Mouse (Mus musculus) limb, embryonic 11.5 days (tissue): Measurements from ENCODE around the gene Serbp1. TPM values are rescaled to one million over a fixed set of nuclear protein-coding genes. Genes with fewer than 3 reads are reported as not detected.

ENCODE experiments used
- ATAC-seq: fragments of 200-750 bp; cut with Nextera tagmentation; 2 replicates; pipeline ENCODE4 v1.8.0; 2017; ENCODE audit warnings: low read depth; ENCODE audit not compliant: insufficient number of reproducible peaks, low FRiP score, low TSS enrichment
- DNase-seq: peaks from one replicate; pipeline ENCODE4 v3.0.0-alpha.2; 2015; ENCODE audit warnings: low spot score
- H3K27ac ChIP-seq: fragments of 300-500 bp; sonication (generic); replicated peaks from 2 replicates; pipeline ENCODE4 v1.5.1; 2014; ENCODE audit warnings: low read depth, mild to moderate bottlenecking, low read length
- H3K27me3 ChIP-seq: fragments of 300-500 bp; sonication (generic); 2 replicates; pipeline ENCODE4 v1.6.1; 2014; ENCODE audit warnings: mild to moderate bottlenecking, low read length, mixed read lengths; ENCODE audit not compliant: control insufficient read depth, insufficient read depth
- H3K36me3 ChIP-seq: fragments of 300-500 bp; sonication (generic); 2 replicates; pipeline ENCODE4 v1.6.1; 2014; ENCODE audit warnings: mild to moderate bottlenecking, low read length, moderate library complexity, mixed read lengths; ENCODE audit not compliant: control insufficient read depth, insufficient read depth
- H3K4me1 ChIP-seq: fragments of 300-500 bp; sonication (generic); 2 replicates; pipeline ENCODE4 v1.6.1; 2014; ENCODE audit warnings: low read length, mixed read lengths; ENCODE audit not compliant: control insufficient read depth, insufficient read depth
- H3K4me2 ChIP-seq: fragments of 300-500 bp; sonication (generic); 2 replicates; pipeline ENCODE4 v1.6.1; 2014; ENCODE audit warnings: low read depth, mild to moderate bottlenecking, moderate library complexity; ENCODE audit not compliant: severe bottlenecking
- H3K4me3 ChIP-seq: fragments of 300-500 bp; sonication (generic); 2 replicates; pipeline ENCODE4 v1.5.1; 2014; ENCODE audit warnings: low read depth, low read length
- H3K9ac ChIP-seq: fragments of 300-500 bp; sonication (generic); 2 replicates; pipeline ENCODE4 v1.6.1; 2014; ENCODE audit warnings: mild to moderate bottlenecking, low read length
- H3K9me3 ChIP-seq: fragments of 300-500 bp; sonication (generic); 2 replicates; pipeline ENCODE4 v1.6.1; 2016; ENCODE audit warnings: low read length; ENCODE audit not compliant: control insufficient read depth
- whole genome bisulfite sequencing: fragments of 180-500 bp; shearing (Covaris S2); extraction: QIAGEN DNeasy Blood & Tissue Kit; methylation state at CpG from one replicate; pipeline ENCODE4 v1.1.7; 2014; 5-methylcytosine and 5-hydroxymethylcytosine counted together
- polyA plus RNA-seq: library from polyadenylated mRNA; unstranded; fragments of >200 nt; fragmentation: Nextera tagmentation; extraction: Ambion mirVana; gene quantifications from 2 replicates; pipeline ENCODE4 v1.2.1, GENCODE M21; 2014

Gene Serbp1
- polyA plus RNA-seq, 1 experiment from 2014 or later = 639 TPM

GRCm38 (mm10) chr6:67300300-67300699, 62.3 kb downstream of the Serbp1 start:
- H3K27ac ChIP-seq = no peak overlapping the region
- no peak overlapping the region for H3K4me3 ChIP-seq
- no peak overlapping the region for H3K9ac ChIP-seq
- no peaks in the 10 kb centered on the region for H3K36me3 ChIP-seq
- no peaks in the 10 kb centered on the region for H3K27me3 ChIP-seq
- no peak overlapping the region for H3K4me2 ChIP-seq
- ATAC-seq (no peak), DNase-seq (no peak)
- no peaks in the 10 kb centered on the region for H3K4me1 ChIP-seq
- no peaks in the 10 kb centered on the region for H3K9me3 ChIP-seq
- 76% methylated on average over 4 of the region's 4 CpGs for WGBS

DNA sequence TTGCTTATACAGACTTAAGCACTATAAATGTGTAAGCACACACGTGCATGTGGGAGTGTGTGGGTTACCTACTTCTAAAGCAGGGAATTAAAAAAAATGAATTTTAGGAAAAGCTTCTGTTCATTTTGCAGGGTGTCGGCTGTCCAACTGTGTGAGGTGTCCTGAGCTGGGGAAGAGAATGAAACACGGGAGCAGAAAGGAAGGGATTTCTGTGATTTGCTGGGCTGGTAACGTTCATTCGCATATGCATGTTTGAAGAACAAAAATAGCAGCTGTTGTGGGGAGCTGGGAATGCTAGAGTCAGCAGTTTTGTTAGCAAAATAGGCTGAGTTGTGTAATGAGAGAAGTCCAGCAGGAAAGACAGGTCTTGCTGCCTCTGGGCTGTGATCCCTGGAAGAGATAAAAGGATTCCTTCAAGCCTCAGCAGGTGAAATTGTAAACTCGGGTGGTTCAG, 62.8 kb downstream of the Serbp1 start:
- Histone ChIP-seq H3K27me3 (no peaks in the 10 kb centered on the region), H3K4me2 (no peak overlapping the region), H3K4me3 (no peak overlapping the region), H3K9ac (no peak overlapping the region), H3K9me3 (no peaks in the 10 kb centered on the region), H3K36me3 (no peaks in the 10 kb centered on the region), H3K27ac (no peak overlapping the region), H3K4me1 (no peaks in the 10 kb centered on the region)
- no peak for DNase-seq
- WGBS = 63% methylated on average over 6 of the region's 6 CpGs
- no peak for ATAC-seq

GRCm38 (mm10) chr6:67301230-67301629, 63.3 kb downstream of the Serbp1 start:
- no peak for ATAC-seq
- DNase-seq = no peak
- no peak overlapping the region for H3K4me2 ChIP-seq
- no peaks in the 10 kb centered on the region for H3K4me1 ChIP-seq
- H3K36me3 ChIP-seq = no peaks in the 10 kb centered on the region
- no peak overlapping the region for H3K27ac ChIP-seq
- H3K9ac ChIP-seq = no peak overlapping the region
- no peaks in the 10 kb centered on the region for H3K27me3 ChIP-seq
- 75% methylated on average over 3 of the region's 3 CpGs for WGBS
- H3K9me3 ChIP-seq = no peaks in the 10 kb centered on the region
- no peak overlapping the region for H3K4me3 ChIP-seq

- Histone ChIP-seq H3K27ac (no peak overlapping the region), H3K4me3 (no peak overlapping the region), H3K4me2 (no peak overlapping the region), H3K9me3 (no peaks in the 10 kb centered on the region), H3K36me3 (no peaks in the 10 kb centered on the region), H3K9ac (no peak overlapping the region), H3K27me3 (no peaks in the 10 kb centered on the region), H3K4me1 (no peaks in the 10 kb centered on the region)
- DNase-seq (no peak), ATAC-seq (no peak)
- WGBS = 91% methylated on average over 4 of the region's 4 CpGs
Observed at GRCm38 (mm10) chr6:67302471-67302870, 64.5 kb downstream of the Serbp1 start.

DNA sequence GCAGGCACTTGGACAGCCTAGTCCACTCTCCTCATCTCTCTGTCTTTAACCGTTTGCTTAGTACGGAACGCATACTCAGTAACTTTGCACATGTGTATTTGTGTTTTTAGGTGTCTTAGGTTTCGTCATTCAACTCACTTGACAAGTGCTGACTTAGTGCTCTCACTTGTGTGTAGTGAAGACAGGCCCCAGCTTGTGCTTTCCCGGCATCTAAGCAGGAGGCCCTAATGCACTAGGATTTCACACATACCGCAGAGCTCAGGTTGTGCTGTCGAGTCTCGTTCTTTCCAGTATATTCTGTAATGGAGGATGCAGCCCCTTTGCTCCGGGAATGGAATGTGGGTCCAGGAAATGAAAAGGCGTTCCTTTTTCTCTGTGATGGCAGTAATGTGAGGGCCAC, 65.2 kb downstream of the Serbp1 start:
- no peak overlapping the region for H3K27ac ChIP-seq
- H3K9me3 ChIP-seq = no peaks in the 10 kb centered on the region
- no peak overlapping the region for H3K9ac ChIP-seq
- no peaks in the 10 kb centered on the region for H3K36me3 ChIP-seq
- DNase-seq (no peak), ATAC-seq (no peak)
- H3K4me2 ChIP-seq = no peak overlapping the region
- H3K27me3 ChIP-seq = no peaks in the 10 kb centered on the region
- 80% methylated on average over 10 of the region's 10 CpGs for WGBS
- no peak overlapping the region for H3K4me3 ChIP-seq
- no peaks in the 10 kb centered on the region for H3K4me1 ChIP-seq

DNA sequence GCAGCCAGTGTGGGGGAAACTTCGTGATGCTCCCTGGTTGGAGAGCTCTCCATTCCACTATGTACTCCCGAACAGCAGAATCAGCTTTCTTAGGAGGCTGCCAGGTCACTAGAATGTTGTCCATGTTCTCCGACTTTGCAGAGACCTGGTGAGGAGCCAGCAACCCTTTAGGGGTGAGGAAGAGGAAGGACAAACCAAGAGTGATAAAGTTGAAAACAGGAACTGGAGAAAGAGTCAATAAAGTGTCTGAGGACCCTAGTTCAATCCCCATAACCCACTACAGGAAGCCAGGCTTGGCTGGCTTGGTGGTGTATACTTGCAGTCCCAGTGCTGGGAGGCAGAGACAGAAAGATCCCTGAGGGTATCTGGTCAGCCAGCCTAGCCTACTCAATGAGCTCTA, 71.0 kb downstream of the Serbp1 start:
- no peaks in the 10 kb centered on the region for H3K36me3 ChIP-seq
- no peak overlapping the region for H3K27ac ChIP-seq
- H3K9ac ChIP-seq = no peak overlapping the region
- no peak for ATAC-seq
- DNase-seq = no peak
- WGBS = 76% methylated on average over 3 of the region's 3 CpGs
- no peaks in the 10 kb centered on the region for H3K4me1 ChIP-seq
- H3K4me3 ChIP-seq = no peak overlapping the region
- no peak overlapping the region for H3K4me2 ChIP-seq
- no peaks in the 10 kb centered on the region for H3K9me3 ChIP-seq
- no peaks in the 10 kb centered on the region for H3K27me3 ChIP-seq

DNA sequence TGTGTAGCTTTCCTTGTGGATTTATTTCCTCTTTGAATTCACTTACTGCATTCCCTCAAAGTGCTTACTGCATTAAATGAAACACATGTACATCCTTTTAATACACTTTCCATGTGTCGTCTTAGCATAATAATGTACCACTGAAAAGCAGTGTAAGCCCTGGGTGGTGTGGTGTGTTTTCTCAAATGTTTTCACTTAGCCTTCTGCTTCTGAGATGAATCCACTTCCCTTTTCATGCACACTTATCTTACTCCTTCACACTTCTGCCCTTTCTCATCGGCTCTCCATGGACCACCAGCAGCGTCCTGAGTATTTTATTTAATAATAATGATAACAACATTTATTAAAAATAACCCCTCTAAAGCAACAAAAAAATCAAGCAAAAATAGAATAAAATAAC, 71.8 kb downstream of the Serbp1 start:
- H3K27ac ChIP-seq = no peak overlapping the region
- no peak overlapping the region for H3K4me3 ChIP-seq
- no peaks in the 10 kb centered on the region for H3K36me3 ChIP-seq
- WGBS = 89% methylated on average over 3 of the region's 3 CpGs
- H3K4me1 ChIP-seq = no peaks in the 10 kb centered on the region
- no peak overlapping the region for H3K9ac ChIP-seq
- no peak for ATAC-seq
- DNase-seq = no peak
- no peaks in the 10 kb centered on the region for H3K9me3 ChIP-seq
- H3K27me3 ChIP-seq = no peaks in the 10 kb centered on the region
- H3K4me2 ChIP-seq = no peak overlapping the region

DNA sequence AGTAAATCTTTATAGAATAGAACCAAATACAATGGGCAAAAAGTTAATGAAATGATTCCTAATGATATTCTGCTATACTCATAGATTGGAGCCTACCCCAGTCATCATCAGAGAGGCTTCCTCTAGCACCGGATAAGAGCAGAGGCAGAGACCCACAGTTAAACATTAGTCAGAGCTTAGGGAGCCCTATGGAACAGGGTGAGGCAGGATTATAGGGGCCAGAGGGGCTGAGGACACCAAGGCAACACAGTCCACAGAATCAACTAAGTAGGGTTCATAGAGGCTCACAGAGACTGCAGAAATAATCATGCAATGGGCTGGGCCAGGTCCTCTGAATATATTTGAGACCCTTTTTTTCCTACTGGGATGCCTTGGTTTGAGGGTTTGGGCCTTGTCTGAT, 76.7 kb downstream of the Serbp1 start:
- Histone ChIP-seq H3K4me1 (no peaks in the 10 kb centered on the region), H3K4me2 (no peak overlapping the region), H3K4me3 (no peak overlapping the region), H3K36me3 (no peaks in the 10 kb centered on the region), H3K9ac (no peak overlapping the region), H3K27me3 (no peaks in the 10 kb centered on the region), H3K9me3 (no peaks in the 10 kb centered on the region), H3K27ac (no peak overlapping the region)
- 70% methylated on average over 1 of the region's 1 CpGs for WGBS
- ATAC-seq = no peak
- DNase-seq = no peak

DNA sequence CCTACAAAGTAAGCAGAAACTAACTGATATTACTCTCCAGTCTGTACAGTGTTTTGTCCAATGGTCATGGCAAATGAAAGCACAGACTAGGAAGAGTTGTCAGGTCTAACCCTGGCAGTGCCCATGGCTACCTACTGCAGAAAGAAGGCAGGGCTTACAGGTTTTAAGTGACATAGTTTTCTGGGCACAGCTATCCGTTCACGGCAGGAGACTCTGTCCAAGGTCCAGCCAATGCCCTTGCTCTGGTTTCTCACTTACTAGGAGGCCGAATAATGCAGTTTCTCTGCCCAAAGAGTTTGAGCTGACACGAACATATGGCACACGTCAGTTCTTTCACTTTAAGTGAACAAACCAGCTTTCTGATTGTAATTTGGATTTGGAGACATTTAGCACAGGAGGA, 79.1 kb downstream of the Serbp1 start:
- Histone ChIP-seq H3K4me3 (no peak overlapping the region), H3K9ac (no peak overlapping the region), H3K27me3 (no peaks in the 10 kb centered on the region), H3K9me3 (no peaks in the 10 kb centered on the region), H3K36me3 (no peaks in the 10 kb centered on the region), H3K4me1 (no peaks in the 10 kb centered on the region), H3K4me2 (no peak overlapping the region), H3K27ac (no peak overlapping the region)
- ATAC-seq = no peak
- WGBS = 79% methylated on average over 5 of the region's 5 CpGs
- DNase-seq = no peak
